Mouse (Mus musculus) spleen, adult 2 months (tissue): ENCODE results near the gene Chst11. TPM values are rescaled to one million over a fixed set of nuclear protein-coding genes. Genes with fewer than 3 reads are reported as not detected.

Source experiments
- DNase-seq, 2 experiments: peaks; one replicate each; pipeline versions ENCODE4 v3.0.0 to v3.0.0-alpha.2; 2012 to 2021; ENCODE audit warnings: low spot score in 2 of 2, low read depth in 1 of 2
- H3K27ac ChIP-seq: fragments of 200-500 bp; 2 replicates; pipeline ENCODE4 v1.5.1; 2012; ENCODE audit warnings: low read length, inconsistent platforms; ENCODE audit not compliant: insufficient read depth
- H3K27me3 ChIP-seq: fragments of 200-500 bp; 2 replicates; pipeline ENCODE4 v1.6.1; 2012; ENCODE audit warnings: mild to moderate bottlenecking, moderate library complexity, low read length, inconsistent platforms; ENCODE audit not compliant: control insufficient read depth, insufficient read depth
- H3K36me3 ChIP-seq: fragments of 200-500 bp; 2 replicates; pipeline ENCODE4 v1.6.1; 2012; ENCODE audit warnings: mild to moderate bottlenecking, low read length, inconsistent platforms; ENCODE audit not compliant: control insufficient read depth, insufficient read depth
- H3K4me1 ChIP-seq: fragments of 200-500 bp; 2 replicates; pipeline ENCODE4 v1.6.1; 2011; ENCODE audit warnings: inconsistent platforms; ENCODE audit not compliant: control insufficient read depth, insufficient read depth, insufficient read length
- H3K4me3 ChIP-seq: fragments of 200-500 bp; 2 replicates; pipeline ENCODE4 v1.5.1; 2011; ENCODE audit warnings: mild to moderate bottlenecking, inconsistent platforms; ENCODE audit not compliant: insufficient read depth, insufficient read length; ENCODE audit errors: extremely low read depth
- CTCF ChIP-seq: fragments of 200-500 bp; IDR thresholded peaks from 2 replicates; pipeline ENCODE4 v1.5.1; 2011; ENCODE audit warnings: mild to moderate bottlenecking, inconsistent platforms; ENCODE audit not compliant: insufficient read depth, insufficient read length, insufficient replicate concordance; ENCODE audit errors: extremely low read depth
- POLR2A ChIP-seq: fragments of 200-500 bp; IDR thresholded peaks from 2 replicates; pipeline ENCODE4 v1.6.1; 2011; ENCODE audit warnings: low read depth, low read length, inconsistent platforms
- WGBS: fragments of 180-500 bp; shearing (Covaris S2); methylation state at CpG from one replicate; pipeline ENCODE4 v1.1.7; 2018; 5-methylcytosine and 5-hydroxymethylcytosine counted together
- polyA plus RNA-seq: library from polyadenylated mRNA; depleted of rRNA; stranded (reverse); fragments of >200 nt; gene quantifications from 2 replicates; pipeline ENCODE4 v1.2.3, GENCODE M21; 2012

Chst11 gene
- polyA plus RNA-seq, 1 experiment, result 9.2 TPM

- DNase-seq, result no peak
- no peak for TF ChIP-seq CTCF
- no peak for TF ChIP-seq POLR2A
- 93% methylated on average over 6 of the region's 6 CpGs for WGBS
- no peaks in the 10 kb centered on the region for H3K36me3 ChIP-seq
- no peaks in the 10 kb centered on the region for H3K27me3 ChIP-seq
- peaks cover 12% of the 10 kb centered on the region; the same call in 1 of the 2 replicates for H3K4me1 ChIP-seq
- H3K4me3 ChIP-seq, result no peak overlapping the region
- H3K27ac ChIP-seq, result no peak overlapping the region
Measured at GRCm38 (mm10) chr10:83096257-83096656, 111.0 kb downstream of the Chst11 start.

GRCm38 (mm10) chr10:83098940-83099339 lies 113.6 kb downstream of the Chst11 start:
- Histone ChIP-seq H3K4me1 (peaks cover 13% of the 10 kb centered on the region; the same call in 1 of the 2 replicates), H3K4me3 (no peak overlapping the region), H3K27ac (no peak overlapping the region), H3K36me3 (no peaks in the 10 kb centered on the region), H3K27me3 (no peaks in the 10 kb centered on the region)
- no peak for DNase-seq
- no peak for TF ChIP-seq POLR2A
- no peak for TF ChIP-seq CTCF
- 94% methylated on average over 10 of the region's 10 CpGs for WGBS

- TF ChIP-seq CTCF, result no peak
- no peak for TF ChIP-seq POLR2A
- no peaks in the 10 kb centered on the region for H3K36me3 ChIP-seq
- peaks cover 10% of the 10 kb centered on the region; the same call in 1 of the 2 replicates for H3K4me1 ChIP-seq
- DNase-seq, result no peak
- WGBS, result 89% methylated on average over 3 of the region's 3 CpGs
- H3K27ac ChIP-seq, result no peak overlapping the region
- H3K4me3 ChIP-seq, result no peak overlapping the region
- no peaks in the 10 kb centered on the region for H3K27me3 ChIP-seq
Measured at GRCm38 (mm10) chr10:83099669-83100068, 114.4 kb downstream of the Chst11 start.

GRCm38 (mm10) chr10:83100890-83101289 lies 115.6 kb downstream of the Chst11 start:
- TF ChIP-seq POLR2A (no peak), CTCF (no peak)
- DNase-seq, result no peak
- 4% methylated on average over 8 of the region's 8 CpGs for WGBS

GRCm38 (mm10) chr10:83101421-83102207 lies 116.3 kb downstream of the Chst11 start:
- H3K4me1 ChIP-seq, result peaks cover 7% of the 10 kb centered on the region; the same call in 1 of the 2 replicates
- H3K27ac ChIP-seq, result no peak overlapping the region
- 73% methylated on average over 9 of the region's 9 CpGs for WGBS
- no peaks in the 10 kb centered on the region for H3K27me3 ChIP-seq
- TF ChIP-seq POLR2A (no peak), CTCF (no peak)
- no peak for DNase-seq
- no peak overlapping the region for H3K4me3 ChIP-seq
- no peaks in the 10 kb centered on the region for H3K36me3 ChIP-seq

More at GRCm38 (mm10) chr10:83100890-83101289, 115.6 kb downstream of the Chst11 start:
- H3K27ac ChIP-seq, result no peak overlapping the region
- H3K4me3 ChIP-seq, result no peak overlapping the region
- peaks cover 7% of the 10 kb centered on the region; the same call in 1 of the 2 replicates for H3K4me1 ChIP-seq
- no peaks in the 10 kb centered on the region for H3K36me3 ChIP-seq
- H3K27me3 ChIP-seq, result no peaks in the 10 kb centered on the region

- DNase-seq, result no peak
- 95% methylated on average over 15 of the region's 15 CpGs for WGBS
- Histone ChIP-seq H3K27me3 (no peaks in the 10 kb centered on the region), H3K4me1 (peaks cover 7% of the 10 kb centered on the region; the same call in 1 of the 2 replicates), H3K27ac (no peak overlapping the region), H3K36me3 (no peaks in the 10 kb centered on the region), H3K4me3 (no peak overlapping the region)
- TF ChIP-seq CTCF (no peak), POLR2A (no peak)
Measured at GRCm38 (mm10) chr10:83102745-83103144, 117.4 kb downstream of the Chst11 start.

- WGBS, result 92% methylated on average over 8 of the region's 8 CpGs
- DNase-seq, result no peak
- peaks cover 7% of the 10 kb centered on the region; the same call in 1 of the 2 replicates for H3K4me1 ChIP-seq
- H3K27ac ChIP-seq, result no peak overlapping the region
- no peak for TF ChIP-seq POLR2A
- no peak for TF ChIP-seq CTCF
- no peak overlapping the region for H3K4me3 ChIP-seq
- no peaks in the 10 kb centered on the region for H3K27me3 ChIP-seq
- no peaks in the 10 kb centered on the region for H3K36me3 ChIP-seq
Measured at GRCm38 (mm10) chr10:83104221-83104620, 118.9 kb downstream of the Chst11 start.
